Mouse (Mus musculus): ENCODE data around the gene Jmjd7.

Jmjd7 gene

GRCm38 (mm10) chr2:120012924-120013323 is 14.4 kb upstream of the Jmjd7 start:
- no peak for DNase-seq

DNA sequence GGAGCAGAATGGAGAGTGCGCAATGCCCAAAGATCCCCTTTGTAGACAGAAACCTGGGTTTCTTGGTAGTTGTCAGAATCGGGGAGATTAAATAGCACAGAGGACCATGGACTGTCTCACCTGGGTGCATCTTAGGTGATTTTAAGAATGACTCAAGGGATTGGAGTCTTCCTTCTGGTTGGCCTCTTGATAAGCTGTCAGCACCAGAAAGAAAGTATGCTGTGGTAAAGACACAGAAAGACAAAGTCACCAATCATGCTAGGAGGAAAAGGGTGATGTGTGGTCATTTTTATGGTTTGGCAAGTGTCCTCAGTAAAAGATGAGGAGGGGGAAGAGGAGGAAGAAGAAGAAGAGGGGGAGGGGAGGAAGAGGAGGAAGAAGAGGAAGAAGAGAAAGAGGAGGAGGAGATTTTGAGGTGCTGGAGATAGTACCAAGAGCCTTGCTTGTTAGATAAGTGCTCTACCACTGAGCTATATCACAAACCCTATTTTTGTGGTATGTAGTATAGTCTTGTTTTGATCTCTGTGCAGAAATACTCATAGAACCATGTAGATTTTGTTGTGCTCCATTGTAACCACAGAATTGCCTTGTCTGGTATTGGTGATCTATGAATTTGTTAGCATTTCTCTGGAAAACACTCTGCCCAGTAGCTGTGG is 13.3 kb upstream of the Jmjd7 start:
- DNase-seq = no peak

- no peak for DNase-seq
These were observed 11.4 kb upstream of the Jmjd7 start for GRCm38 (mm10) chr2:120015882-120016281.

DNA sequence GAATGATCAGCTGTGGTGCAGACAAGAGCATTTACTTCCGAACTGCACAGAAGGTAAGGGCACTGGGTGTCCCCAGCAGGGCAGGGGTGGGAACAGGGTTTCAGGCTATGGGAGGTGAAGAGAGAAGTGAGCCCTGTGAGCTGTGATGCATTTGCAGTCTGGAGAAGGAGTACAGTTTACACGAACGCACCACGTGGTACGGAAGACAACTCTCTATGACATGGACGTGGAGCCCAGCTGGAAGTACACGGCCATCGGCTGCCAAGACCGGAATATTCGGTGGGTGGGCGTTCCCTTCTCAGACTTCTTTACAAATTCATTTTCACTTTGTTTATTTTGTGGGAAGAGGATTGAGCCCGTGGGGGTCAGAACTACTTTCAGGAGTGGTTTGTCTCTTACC is 9.7 kb upstream of the Jmjd7 start:
- DNase-seq = no peak

DNA sequence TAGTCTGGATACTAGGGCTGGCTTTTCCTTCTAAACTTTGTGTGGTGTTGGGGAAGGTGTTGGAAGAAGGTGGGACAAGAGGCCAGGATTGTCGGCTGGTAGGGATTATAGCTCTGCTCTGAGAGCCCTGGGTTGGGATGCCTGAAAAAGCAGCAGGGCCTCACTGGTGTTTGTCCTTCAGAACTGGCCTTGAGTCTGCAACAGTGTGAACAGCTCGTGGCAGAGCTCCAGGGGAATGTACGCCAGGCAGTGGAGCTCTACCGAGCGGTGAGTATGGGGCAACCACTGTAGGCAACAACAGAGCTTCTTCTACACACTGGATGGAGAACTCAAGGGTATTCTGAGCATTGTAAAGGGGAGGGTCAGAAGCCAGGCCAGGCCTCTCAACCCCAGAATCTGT is 2.9 kb upstream of the Jmjd7 start:
- DNase-seq = no peak

GRCm38 (mm10) chr2:120027950-120028331 is 658 bp downstream of the Jmjd7 start:
- no peak for DNase-seq

DNA sequence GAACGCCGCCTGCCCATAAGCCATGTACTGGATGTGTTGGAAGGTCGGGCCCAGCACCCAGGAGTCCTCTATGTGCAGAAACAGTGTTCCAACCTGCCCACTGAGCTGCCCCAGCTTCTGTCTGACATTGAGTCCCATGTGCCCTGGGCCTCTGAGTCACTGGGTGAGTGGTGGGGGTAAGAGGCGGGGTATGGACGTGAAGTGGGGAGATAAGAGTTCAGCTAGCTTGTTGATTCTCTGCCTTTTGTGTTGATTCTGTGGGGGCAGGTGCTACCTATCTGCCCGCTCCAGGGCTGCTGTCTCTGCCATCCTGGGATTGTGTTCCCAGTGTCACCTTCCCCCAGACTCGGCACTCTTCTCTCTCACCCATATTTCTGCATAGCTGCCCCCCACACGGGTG is 3.1 kb downstream of the Jmjd7 start:
- DNase-seq = no peak

DNA sequence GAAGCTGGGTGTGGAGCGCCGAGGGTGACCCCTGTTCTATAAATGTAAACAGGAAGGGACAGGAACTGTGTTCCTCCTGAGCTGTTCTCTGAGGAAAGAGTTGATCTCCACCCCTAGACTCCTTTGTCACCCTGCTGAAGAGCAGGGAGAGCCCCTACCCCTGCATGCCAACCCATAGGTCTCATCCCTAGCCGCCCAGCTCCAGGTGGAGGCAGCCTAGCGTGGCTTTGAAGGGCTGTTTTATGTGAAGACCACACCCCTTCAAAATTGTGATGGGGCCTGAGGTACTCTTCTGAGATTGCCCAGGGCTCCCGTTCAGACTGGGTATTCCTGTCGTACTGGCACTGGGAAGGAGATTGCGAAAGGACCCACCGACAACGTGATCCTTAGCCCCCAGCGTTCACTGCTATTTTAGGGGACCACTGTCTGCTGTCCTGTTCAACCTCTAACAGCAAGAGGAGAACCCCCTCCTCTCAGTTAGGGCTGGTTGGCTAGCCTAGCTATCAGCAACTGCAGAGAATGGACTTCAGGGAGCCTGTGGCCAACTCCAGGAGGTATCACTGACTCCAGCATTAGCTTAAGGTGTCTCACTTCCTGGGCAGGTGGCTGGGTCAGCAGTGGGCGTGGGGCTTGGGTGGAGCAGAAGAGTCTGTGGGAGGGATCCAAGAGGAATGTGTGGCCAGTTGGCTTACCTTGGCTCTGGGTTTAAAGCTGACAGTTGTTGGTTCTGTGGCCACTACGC is 5.6 kb downstream of the Jmjd7 start, which contains the start of gene Pla2g4b:
Gene Pla2g4b (plus strand): TSS at position 692 of the 742 bp plus-strand sequence.
- no peak for DNase-seq

DNA sequence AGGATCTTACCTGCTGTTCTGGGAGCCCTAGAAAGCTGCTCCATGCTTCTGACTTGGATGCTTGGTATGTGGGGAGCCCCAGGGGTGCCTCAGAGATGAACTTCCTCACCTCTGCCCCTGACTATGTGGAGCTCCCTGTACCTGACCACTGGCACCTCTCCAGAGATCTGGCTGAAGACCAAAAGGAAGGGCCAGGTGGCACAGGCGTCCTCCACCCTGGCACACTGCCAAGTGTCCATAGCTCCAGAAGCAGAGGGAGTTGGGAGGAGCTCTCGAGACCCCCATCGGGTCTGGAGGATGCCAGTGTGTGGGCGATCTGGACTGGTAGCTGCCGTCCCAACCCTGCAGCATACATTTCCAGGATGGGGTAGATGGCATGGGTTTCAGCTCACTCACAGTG is 6.4 kb downstream of the Jmjd7 start:
- peak; percentile 20 to 31 for DNase-seq

DNA sequence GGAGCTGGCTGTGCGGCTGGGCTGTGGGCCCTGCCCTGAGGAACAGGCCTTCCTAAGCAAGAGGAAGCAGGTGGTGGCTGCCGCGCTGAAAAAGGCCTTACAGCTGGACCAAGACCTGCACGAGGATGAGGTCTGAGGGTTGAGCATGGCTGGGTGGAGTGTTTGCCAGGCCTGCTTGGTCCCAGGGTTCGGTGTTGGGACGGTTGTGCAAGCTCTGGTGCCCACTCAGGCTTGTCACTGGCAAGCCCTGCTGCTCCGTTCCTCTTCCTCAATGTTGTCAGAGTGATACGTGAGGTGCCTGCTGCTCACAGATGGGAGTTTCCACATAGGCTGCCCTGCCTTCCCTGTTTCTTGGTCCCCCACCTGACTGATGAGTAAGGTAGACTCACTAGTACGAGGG is 10.5 kb downstream of the Jmjd7 start:
- peak in 1 of 2 experiments; percentile 13 for DNase-seq

- no peak for DNase-seq
These were observed 13.7 kb downstream of the Jmjd7 start for GRCm38 (mm10) chr2:120040991-120041390.

- DNase-seq = peak; percentile 46 to 67
These were observed 16.9 kb downstream of the Jmjd7 start for GRCm38 (mm10) chr2:120044101-120044603.

GRCm38 (mm10) chr2:120044676-120045075 is 17.4 kb downstream of the Jmjd7 start:
- DNase-seq = no peak

DNA sequence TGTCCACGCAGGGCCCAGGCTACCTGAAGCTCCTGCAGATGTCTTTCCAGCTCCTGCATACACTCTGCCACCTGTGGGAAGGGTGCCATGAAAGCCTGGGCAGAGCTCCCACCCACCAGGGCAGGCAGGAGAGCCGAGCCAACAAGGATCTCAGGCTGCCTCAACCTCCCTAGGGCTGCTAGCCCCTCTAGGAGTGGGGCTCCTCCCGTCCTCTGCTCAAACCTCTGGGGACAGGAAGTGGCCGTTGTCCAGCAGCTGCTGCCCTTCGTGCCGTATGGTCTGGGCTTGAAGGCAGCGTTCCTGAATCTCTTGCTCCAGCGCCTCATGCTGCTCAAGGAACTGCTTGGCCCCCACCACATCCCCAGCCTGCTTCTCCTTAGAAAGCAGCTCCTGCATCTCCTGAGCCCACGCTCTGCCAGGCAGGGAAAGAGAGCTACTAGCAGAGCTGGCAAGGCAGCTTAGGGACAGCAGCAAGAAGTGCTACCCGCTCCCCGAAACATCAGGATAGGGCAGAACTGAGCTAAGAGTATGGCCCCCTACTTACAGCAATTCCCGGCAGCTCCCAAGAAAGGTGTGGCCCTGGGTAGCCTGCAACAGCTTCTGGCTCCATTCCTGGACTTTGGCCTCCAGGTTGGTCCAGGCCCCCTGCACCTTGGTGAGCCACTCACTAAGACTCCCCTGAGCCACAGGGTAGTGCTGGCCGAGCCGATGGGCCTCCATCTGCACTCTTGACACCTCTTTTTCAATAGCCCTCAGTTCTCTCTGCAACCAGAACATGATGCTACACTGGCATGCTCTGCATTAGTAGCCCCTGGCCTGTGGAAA is 19.4 kb downstream of the Jmjd7 start:
- DNase-seq = no peak

DNA sequence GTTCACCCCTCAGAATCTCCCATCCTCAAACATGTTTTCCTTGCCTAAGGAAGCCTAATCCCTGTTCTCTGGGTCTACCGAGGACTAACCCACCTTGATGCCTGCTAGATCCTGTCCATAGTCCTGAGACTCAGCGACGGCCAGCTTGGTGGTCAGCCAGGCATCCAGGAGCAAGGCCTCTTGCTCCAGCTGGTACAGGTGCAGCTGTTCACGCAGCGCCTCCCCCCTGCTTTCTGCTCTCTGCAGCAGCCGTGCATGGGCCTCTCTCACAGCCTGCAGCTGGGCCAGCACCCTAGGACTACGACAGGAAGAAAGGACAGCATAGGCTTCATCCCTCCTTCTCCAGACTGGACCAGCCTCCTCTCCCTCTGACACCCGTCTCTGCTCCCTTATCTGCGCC is 20.9 kb downstream of the Jmjd7 start:
- DNase-seq = no peak

GRCm38 (mm10) chr2:120049632-120050274 is 22.5 kb downstream of the Jmjd7 start:
- DNase-seq = peak; percentile 64 to 70

DNA sequence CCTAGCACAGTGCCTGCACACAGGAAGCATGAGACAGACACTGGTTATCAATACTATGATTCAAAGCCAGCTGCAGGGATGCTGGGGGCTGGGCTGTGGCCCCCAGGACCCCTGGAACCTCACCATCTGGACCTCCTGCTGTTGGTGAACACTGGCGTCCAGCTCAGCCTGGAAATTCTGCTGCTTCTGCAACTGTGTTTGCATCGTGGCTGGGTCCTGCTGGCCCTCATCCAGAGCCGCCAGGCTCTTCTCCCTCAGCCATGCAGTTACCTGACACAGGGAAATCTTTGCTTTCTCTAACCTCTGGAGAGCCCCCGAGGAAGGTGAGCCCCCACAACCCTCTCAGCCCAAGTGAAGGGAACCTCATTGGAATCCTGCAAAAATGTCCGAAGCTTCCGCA is 24.1 kb downstream of the Jmjd7 start:
- DNase-seq = no peak

GRCm38 (mm10) chr2:120054771-120055552 is 27.7 kb downstream of the Jmjd7 start:
- no peak for DNase-seq

DNA sequence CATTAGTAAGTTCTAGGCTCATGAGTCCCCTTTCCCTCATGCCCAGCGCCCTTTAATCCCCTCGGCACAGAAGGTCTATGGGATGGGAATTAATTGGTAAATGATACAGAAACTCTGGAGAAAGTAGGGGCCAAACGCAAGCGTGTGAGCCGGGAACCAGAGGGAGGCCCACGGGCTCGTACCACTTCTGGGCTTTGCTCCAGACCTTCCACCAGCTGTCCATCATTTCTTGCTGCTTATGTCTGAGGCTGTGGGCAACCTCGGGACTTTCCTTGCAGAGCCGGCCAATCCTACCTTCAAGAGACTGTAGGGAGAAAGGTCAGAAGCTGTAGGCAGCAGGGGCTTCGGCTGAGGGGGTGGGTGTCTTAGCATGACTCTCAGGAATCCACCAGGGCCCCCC is 28.6 kb downstream of the Jmjd7 start:
- DNase-seq = no peak

DNA sequence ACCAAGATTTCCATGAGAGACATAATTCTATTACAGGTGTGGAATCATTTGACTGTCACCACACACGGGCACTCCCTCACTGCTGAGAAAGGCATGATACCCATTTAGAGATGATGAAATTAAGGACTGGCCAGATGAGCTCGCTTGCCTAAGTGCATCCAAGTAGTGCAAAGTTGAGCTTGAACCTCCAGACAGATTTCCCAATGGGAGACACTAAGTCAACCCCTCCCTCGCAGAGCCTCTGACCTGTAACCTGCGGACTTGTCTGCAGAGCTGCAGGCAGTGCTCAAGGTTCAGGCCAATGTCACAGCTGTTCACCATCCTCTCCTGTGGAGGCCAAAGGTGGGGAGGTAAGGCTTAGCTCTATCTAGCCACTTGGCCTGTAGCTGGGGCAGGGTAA is 31.5 kb downstream of the Jmjd7 start:
- DNase-seq = peak; percentile 15 to 19

DNA sequence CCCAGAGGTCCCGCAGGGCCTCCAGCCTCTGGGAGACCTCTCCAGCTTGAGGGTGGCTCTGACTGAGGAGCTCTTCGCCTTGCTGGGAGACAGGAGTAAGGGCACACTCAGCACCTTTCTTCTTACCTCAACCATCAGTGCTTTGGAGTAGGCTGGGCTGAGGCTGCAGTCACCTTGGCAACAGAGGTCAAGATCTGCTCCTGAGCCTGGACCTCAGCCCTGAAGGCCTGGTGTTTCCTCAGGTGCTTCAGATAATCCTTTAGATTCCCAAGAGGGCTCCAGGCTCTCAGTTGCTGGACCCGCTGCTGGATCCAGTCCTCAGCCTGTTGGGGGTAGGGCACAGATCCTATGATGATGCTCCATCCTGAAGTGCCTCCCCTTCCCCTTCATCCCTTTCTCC is 32.2 kb downstream of the Jmjd7 start:
- DNase-seq = peak; percentile 54 to 60

DNA sequence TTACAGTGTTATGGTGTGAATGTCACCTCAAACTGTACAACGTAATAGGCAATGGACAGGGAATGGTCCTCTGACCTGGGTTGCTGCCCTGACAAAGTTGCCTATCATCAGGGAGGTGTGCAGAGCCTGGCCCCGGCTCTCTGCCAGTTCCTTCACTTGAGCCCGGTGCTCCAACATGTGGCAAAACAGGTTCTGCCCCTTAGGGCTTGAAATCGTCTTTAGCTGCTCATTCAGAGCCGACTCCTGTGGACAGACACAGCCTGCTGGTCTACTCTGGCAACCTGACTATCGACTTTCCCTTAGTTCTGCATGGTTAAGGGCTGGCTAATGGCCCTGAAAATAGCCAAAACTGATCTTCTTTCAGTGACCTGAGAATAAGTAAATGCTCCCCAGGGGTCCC is 32.9 kb downstream of the Jmjd7 start:
- peak; percentile 85 to 90 for DNase-seq
